Mouse (Mus musculus) small intestine, adult 2 months (tissue): ENCODE measurements around the gene Mrpl34.

ENCODE experiments used
- CTCF ChIP-seq: fragments of 200-500 bp; IDR thresholded peaks from 2 replicates; pipeline ENCODE4 v1.5.1; 2012; ENCODE audit warnings: low read depth, mild to moderate bottlenecking, control low read depth, inconsistent platforms, low read length, moderate library complexity, mixed read lengths; ENCODE audit not compliant: insufficient replicate concordance, insufficient read length; ENCODE audit errors: extremely low read depth
- POLR2A ChIP-seq: fragments of 200-500 bp; IDR thresholded peaks from 2 replicates; pipeline ENCODE4 v1.6.1; 2012; ENCODE audit warnings: low read depth, mild to moderate bottlenecking, control low read depth, inconsistent platforms, low read length, moderate library complexity

DNA sequence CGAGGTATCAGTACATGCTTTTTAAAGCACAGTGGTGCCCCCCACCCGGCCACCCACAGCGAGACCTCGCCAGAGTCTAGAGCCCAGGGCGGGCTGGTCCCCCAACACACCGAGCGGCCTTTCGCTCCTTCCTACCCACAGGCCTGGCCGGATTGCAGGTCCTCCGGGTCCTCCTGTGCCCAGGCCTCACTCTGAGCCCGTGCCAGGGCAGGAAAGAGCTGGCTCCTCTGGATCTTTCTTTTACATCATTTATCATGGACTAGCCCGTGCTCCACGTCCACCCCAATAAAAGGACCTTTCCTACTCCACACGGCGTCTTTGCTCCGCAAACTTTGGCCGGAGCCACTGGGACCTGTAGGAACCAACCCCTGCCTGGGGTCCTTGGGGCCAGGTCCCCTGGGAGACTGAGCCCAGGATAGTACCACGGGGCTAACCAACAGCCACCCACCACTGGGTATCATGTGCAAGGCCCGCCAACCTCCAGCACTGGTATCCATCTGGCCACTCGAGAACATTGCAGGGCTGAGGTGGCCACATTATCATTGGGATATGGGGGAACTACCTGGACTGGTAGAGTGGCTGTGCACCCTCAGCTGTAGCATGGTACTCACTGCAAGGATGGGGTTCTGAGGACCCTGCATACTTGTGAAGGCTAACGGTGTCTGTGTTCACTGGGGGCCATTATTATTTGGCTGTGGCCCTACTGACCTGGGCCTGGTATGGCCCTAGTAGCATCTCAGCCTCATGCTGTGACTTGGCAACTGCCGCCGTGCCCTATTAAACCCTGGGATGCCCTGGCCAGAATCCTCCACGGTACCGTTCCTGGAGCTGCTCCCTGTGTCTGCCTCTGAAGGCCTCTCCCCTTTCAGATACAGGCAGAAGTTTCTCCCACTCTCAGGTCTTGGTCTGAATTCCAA is 10.3 kb downstream of the Mrpl34 start:
- TF ChIP-seq CTCF (no peak), POLR2A (no peak)
